Mouse (Mus musculus): ENCODE measurements around the gene Mmp28. TPM values are rescaled to one million over a fixed set of nuclear protein-coding genes. Genes with fewer than 3 reads are reported as not detected.
A peak's percentile ranks its signal among the peaks of the same experiment; 100 is the strongest.

Mmp28 gene
- 10.2 TPM for polyA plus RNA-seq (2012; fragmentation: generic; extraction: Trizol)

DNA sequence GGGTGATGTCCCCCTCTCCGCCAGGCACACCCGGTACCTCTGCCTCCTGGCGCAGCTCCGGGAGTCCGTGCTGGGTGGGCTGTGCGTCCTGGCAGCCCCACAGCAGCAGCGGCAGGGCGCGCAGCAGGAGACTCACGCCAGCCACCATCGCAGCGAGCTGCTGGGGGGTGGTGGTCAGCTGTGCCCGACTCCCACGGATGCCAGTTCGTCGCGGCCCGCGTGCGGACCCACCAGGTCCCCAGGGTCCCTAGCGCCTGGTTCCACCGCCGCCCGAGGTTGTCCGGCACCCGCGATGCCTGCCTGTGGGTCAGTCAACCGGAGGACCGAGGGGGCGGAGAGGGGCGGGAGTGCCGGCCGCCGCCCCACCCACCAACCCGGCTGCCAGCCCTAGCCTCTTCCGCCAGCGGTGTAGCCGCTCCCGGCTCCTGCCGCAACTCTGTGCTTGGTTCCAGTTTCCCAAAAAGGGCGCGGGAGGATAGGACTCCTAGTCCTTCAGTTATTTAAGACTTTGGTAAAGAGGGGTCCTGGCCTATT, at the start of gene Mmp28:
Gene Mmp28, minus strand, starts transcription at position 361 of the 534 bp plus-strand sequence.
- Histone ChIP-seq H3K27me3 (ENCODE audit: control insufficient read depth, insufficient read depth, insufficient read length) (no peaks in the 10 kb centered on the region), H3K79me2 (ENCODE audit: control insufficient read depth, insufficient read depth) (no peaks in the 10 kb centered on the region), H3K36me3 (ENCODE audit: control insufficient read depth, insufficient read depth) (no peaks in the 10 kb centered on the region), H3K4me3 (peak within 1 kb of the TSS; percentile 30), H3ac (ENCODE audit: control insufficient read depth, insufficient read length) (peak within 1 kb of the TSS; percentile 68), H3K4me2 (ENCODE audit: low read depth) (peak within 1 kb of the TSS; percentile 96)
- peak in 1 of 3 experiments; percentile 13 for TF ChIP-seq MYOD1 (IDR thresholded peaks at IDR 0.05; ENCODE audit: control insufficient read depth in 1 of 3, insufficient read length in 2 of 3, low read depth in 2 of 3)
- no peak for TF ChIP-seq TCF12 (IDR thresholded peaks at IDR 0.05; ENCODE audit: insufficient read depth, poor library complexity, severe bottlenecking)
- peak; percentile 87 for TF ChIP-seq POLR2A (IDR thresholded peaks at IDR 0.05; ENCODE audit: insufficient read length, low read depth)
- no peak for TF ChIP-seq REST (IDR thresholded peaks at IDR 0.05; ENCODE audit: insufficient read depth, insufficient read length)
- TF ChIP-seq MYOG (IDR thresholded peaks at IDR 0.05; ENCODE audit: control insufficient read depth in 1 of 3, insufficient read depth in 1 of 3, insufficient read length in 2 of 3, low read depth in 2 of 3): peak in 2 of 3 experiments; percentile 12 to 43
- TF ChIP-seq POLR2AphosphoS2 (IDR thresholded peaks at IDR 0.05; ENCODE audit: insufficient read length, low read depth): peak; percentile 61
- no peak for TF ChIP-seq CEBPB (IDR thresholded peaks at IDR 0.05; ENCODE audit: insufficient read depth, poor library complexity, severe bottlenecking)

- H3ac ChIP-seq (ENCODE audit: control insufficient read depth, insufficient read length): no peak overlapping the region
- H3K4me2 ChIP-seq (ENCODE audit: low read depth): no peak overlapping the region
- H3K27me3 ChIP-seq (ENCODE audit: control insufficient read depth, insufficient read depth, insufficient read length): no peaks in the 10 kb centered on the region
- peaks cover 43% of the 10 kb centered on the region for H3K36me3 ChIP-seq (ENCODE audit: control insufficient read depth, insufficient read depth)
- no peak for TF ChIP-seq TCF3 (IDR thresholded peaks at IDR 0.05; ENCODE audit: insufficient read length, low read depth)
- peak; percentile 45 for TF ChIP-seq POLR2AphosphoS2 (IDR thresholded peaks at IDR 0.05; ENCODE audit: insufficient read length, low read depth)
- H3K79me2 ChIP-seq (ENCODE audit: control insufficient read depth, insufficient read depth): no peaks in the 10 kb centered on the region
- H3K4me3 ChIP-seq: no peak overlapping the region
Observed at GRCm38 (mm10) chr11:83509521-83509920, 46.6 kb upstream of the Mmp28 start.

DNA sequence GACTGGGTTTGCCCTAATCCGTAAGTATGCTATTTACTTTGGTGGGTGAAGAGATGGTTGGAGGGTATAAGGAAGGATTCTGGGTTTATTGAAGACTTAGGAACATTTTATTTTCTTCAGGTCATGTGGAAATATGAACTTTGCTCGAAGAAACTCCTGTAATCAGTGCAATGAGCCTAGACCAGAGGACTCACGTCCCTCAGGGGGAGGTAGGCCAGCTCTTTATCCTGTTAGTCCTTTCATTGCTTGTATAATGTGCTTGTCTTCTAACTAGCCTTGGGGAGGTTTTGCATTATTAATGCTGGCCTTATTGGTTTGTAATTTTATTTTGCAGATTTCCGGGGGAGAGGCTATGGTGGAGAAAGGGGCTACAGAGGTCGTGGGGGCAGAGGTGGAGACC, 41.4 kb upstream of the Mmp28 start:
- TF ChIP-seq TCF3 (IDR thresholded peaks at IDR 0.05; ENCODE audit: insufficient read length, low read depth) (no peak), E2F4 (IDR thresholded peaks at IDR 0.05; ENCODE audit: insufficient read depth) (no peak), MAX (IDR thresholded peaks at IDR 0.05; ENCODE audit: low read depth) (no peak), USF1 (IDR thresholded peaks at IDR 0.05; ENCODE audit: low read depth) (no peak), MYOG (IDR thresholded peaks at IDR 0.05; ENCODE audit: control insufficient read depth in 1 of 3, insufficient read depth in 1 of 3, insufficient read length in 2 of 3, low read depth in 2 of 3) (no peak), POLR2A (IDR thresholded peaks at IDR 0.05; ENCODE audit: insufficient read length, low read depth) (no peak), CEBPB (IDR thresholded peaks at IDR 0.05; ENCODE audit: insufficient read depth, poor library complexity, severe bottlenecking) (no peak)
- Histone ChIP-seq H3K4me3 (no peak overlapping the region), H3K79me2 (ENCODE audit: control insufficient read depth, insufficient read depth) (peaks cover 6% of the 10 kb centered on the region), H3K36me3 (ENCODE audit: control insufficient read depth, insufficient read depth) (peaks cover 94% of the 10 kb centered on the region), H3ac (ENCODE audit: control insufficient read depth, insufficient read length) (no peak overlapping the region), H3K27me3 (ENCODE audit: control insufficient read depth, insufficient read depth, insufficient read length) (no peaks in the 10 kb centered on the region), H3K4me2 (ENCODE audit: low read depth) (no peak overlapping the region)

DNA sequence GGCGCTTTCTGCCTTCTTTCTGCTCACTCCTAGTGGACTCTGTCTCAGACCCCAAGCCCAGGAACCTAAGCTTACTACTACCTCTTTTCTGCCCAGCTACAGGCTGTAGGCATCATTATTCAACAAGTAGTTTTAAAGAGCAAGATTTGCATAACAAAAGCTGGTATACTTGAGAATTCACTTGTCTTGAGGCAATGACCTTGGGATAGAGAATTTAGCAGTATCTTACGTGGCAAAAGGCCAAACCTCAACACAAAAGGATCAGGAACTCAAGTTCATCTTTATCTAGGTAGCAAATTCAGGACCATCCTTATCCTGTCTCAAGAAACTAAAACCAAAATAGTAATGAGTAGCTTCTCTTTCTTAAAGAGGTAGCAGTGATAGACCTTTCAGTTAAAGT, 32.7 kb upstream of the Mmp28 start:
- H3K36me3 ChIP-seq (ENCODE audit: control insufficient read depth, insufficient read depth): peaks cover 82% of the 10 kb centered on the region
- TF ChIP-seq MYOD1 (IDR thresholded peaks at IDR 0.05; ENCODE audit: control insufficient read depth in 1 of 3, insufficient read length in 2 of 3, low read depth in 2 of 3): no peak
- no peak for TF ChIP-seq CEBPB (IDR thresholded peaks at IDR 0.05; ENCODE audit: insufficient read depth, poor library complexity, severe bottlenecking)
- TF ChIP-seq MYOG (IDR thresholded peaks at IDR 0.05; ENCODE audit: control insufficient read depth in 1 of 3, insufficient read depth in 1 of 3, insufficient read length in 2 of 3, low read depth in 2 of 3): no peak
- TF ChIP-seq SRF (IDR thresholded peaks at IDR 0.05; ENCODE audit: control insufficient read depth, insufficient read length, low read depth): no peak
- no peak for TF ChIP-seq POLR2A (IDR thresholded peaks at IDR 0.05; ENCODE audit: insufficient read length, low read depth)
- TF ChIP-seq USF1 (IDR thresholded peaks at IDR 0.05; ENCODE audit: low read depth): no peak
- no peak for TF ChIP-seq REST (IDR thresholded peaks at IDR 0.05; ENCODE audit: insufficient read depth, insufficient read length)
- no peak for TF ChIP-seq MAX (IDR thresholded peaks at IDR 0.05; ENCODE audit: low read depth)
- no peak for TF ChIP-seq TCF12 (IDR thresholded peaks at IDR 0.05; ENCODE audit: insufficient read depth, poor library complexity, severe bottlenecking)
- no peak for TF ChIP-seq POLR2AphosphoS2 (IDR thresholded peaks at IDR 0.05; ENCODE audit: insufficient read length, low read depth)
- no peak for TF ChIP-seq TCF3 (IDR thresholded peaks at IDR 0.05; ENCODE audit: insufficient read length, low read depth)
- no peak for TF ChIP-seq E2F4 (IDR thresholded peaks at IDR 0.05; ENCODE audit: insufficient read depth)

GRCm38 (mm10) chr11:83491488-83491887, 28.6 kb upstream of the Mmp28 start:
- peaks cover 75% of the 10 kb centered on the region for H3K36me3 ChIP-seq (ENCODE audit: control insufficient read depth, insufficient read depth)
- no peak overlapping the region for H3K4me2 ChIP-seq (ENCODE audit: low read depth)
- H3ac ChIP-seq (ENCODE audit: control insufficient read depth, insufficient read length): no peak overlapping the region
- H3K4me3 ChIP-seq: no peak overlapping the region
- TF ChIP-seq SRF (IDR thresholded peaks at IDR 0.05; ENCODE audit: control insufficient read depth, insufficient read length, low read depth): no peak
- H3K27me3 ChIP-seq (ENCODE audit: control insufficient read depth, insufficient read depth, insufficient read length): no peaks in the 10 kb centered on the region
- peaks cover 70% of the 10 kb centered on the region for H3K79me2 ChIP-seq (ENCODE audit: control insufficient read depth, insufficient read depth)

More for the DNA sequence above, 32.7 kb upstream of the Mmp28 start:
- peaks cover 72% of the 10 kb centered on the region for H3K79me2 ChIP-seq (ENCODE audit: control insufficient read depth, insufficient read depth)
- H3K4me3 ChIP-seq: no peak overlapping the region
- no peak overlapping the region for H3ac ChIP-seq (ENCODE audit: control insufficient read depth, insufficient read length)
- H3K4me2 ChIP-seq (ENCODE audit: low read depth): no peak overlapping the region
- no peaks in the 10 kb centered on the region for H3K27me3 ChIP-seq (ENCODE audit: control insufficient read depth, insufficient read depth, insufficient read length)
